Mouse (Mus musculus): ENCODE measurements around the gene Ercc8.

Gene Ercc8

GRCm38 (mm10) chr13:108215231-108215780 lies 56.8 kb downstream of the Ercc8 start:
- DNase-seq (ENCODE audit: low read depth in 2 of 2, low spot score in 2 of 2), result no peak

- no peak for DNase-seq (ENCODE audit: low read depth in 2 of 2, low spot score in 2 of 2)
These were observed 61.2 kb downstream of the Ercc8 start for GRCm38 (mm10) chr13:108219773-108220172.

GRCm38 (mm10) chr13:108229191-108229590 lies 70.7 kb downstream of the Ercc8 start:
- no peak for DNase-seq (ENCODE audit: low read depth in 2 of 2, low spot score in 2 of 2)

- no peak for DNase-seq (ENCODE audit: low read depth in 2 of 2, low spot score in 2 of 2)
These were observed 71.3 kb downstream of the Ercc8 start for GRCm38 (mm10) chr13:108229634-108230330.

GRCm38 (mm10) chr13:108240012-108240411 lies 81.5 kb downstream of the Ercc8 start:
- DNase-seq (ENCODE audit: low read depth in 2 of 2, low spot score in 2 of 2), result no peak

GRCm38 (mm10) chr13:108241715-108242114 lies 83.2 kb downstream of the Ercc8 start:
- no peak for DNase-seq (ENCODE audit: low read depth in 2 of 2, low spot score in 2 of 2)
